Mouse (Mus musculus): ENCODE data around the gene Masp1. TPM values are rescaled to one million over a fixed set of nuclear protein-coding genes. Genes with fewer than 3 reads are reported as not detected.
A peak's percentile ranks its signal among the peaks of the same experiment; 100 is the strongest.

Gene Masp1
- polyA plus RNA-seq (2012; rRNA removed) (9.5 and 10.1 TPM in 2 replicates), polyA plus RNA-seq (2014; fragmentation: Nextera tagmentation; extraction: Ambion mirVana) (7.2 and 9.7 TPM in 2 replicates)

DNA sequence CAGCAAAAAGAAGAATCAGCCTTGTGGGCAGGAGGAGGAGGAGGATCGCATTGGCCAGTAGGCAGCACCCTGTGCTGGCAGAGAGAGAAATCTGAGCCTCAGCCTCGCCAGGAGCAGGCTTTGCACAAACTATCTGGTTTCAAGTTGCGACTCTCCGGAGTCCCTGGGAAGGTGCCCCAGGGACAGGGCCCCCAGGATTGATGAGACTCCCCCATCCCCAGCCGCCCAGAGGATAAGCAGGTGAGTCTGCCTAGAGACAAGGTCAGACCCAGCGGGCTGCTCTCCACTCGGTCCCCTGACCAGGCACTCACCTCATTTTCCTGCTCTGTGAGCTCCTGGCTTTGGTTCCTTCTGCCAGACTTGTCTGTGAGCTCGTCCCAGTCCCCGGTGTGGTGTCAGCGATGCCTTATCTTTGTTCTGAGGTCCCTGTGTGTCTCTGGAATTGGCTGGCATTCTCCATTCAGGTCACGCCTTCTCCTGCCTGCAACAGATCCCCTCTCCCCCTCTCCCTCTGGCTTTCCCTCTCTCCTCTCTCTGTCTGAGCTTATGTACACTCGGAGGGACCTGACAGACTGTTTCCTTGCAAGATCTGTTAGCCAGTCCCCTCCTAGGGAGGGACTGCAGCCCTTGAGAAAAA is at the start of gene Masp1, which contains the start of gene Rtp4:
TSS of gene Masp1 (minus strand) at position 581 of the 637 bp plus-strand sequence.
TSS of gene Rtp4 (plus strand) at position 57 of the 637 bp plus-strand sequence.
- H3K36me3 ChIP-seq (ENCODE audit: control insufficient read depth, insufficient read depth, low read length), result no peaks in the 10 kb centered on the region
- H3K4me2 ChIP-seq (replicated peaks; ENCODE audit: low read depth, low read length, severe bottlenecking), result peak within 1 kb of the TSS; percentile 54
- WGBS, result 1% methylated on average over 12 of the region's 12 CpGs
- H3K4me1 ChIP-seq (ENCODE audit: control insufficient read depth, insufficient read depth, low read length), result peaks cover 52% of the 10 kb centered on the region
- peak within 1 kb of the TSS; percentile 40; the same call in 1 of the 2 replicates for H3K27ac ChIP-seq (replicated peaks; ENCODE audit: low read depth, low read length)
- ATAC-seq (ENCODE audit: low FRiP score, low read depth) (peak; percentile 50), DNase-seq (ENCODE audit: low spot score) (no peak)
- H3K27me3 ChIP-seq (ENCODE audit: control insufficient read depth, insufficient read depth, low read length), result no peaks in the 10 kb centered on the region
- peak within 1 kb of the TSS; percentile 29 for H3K4me3 ChIP-seq (replicated peaks; ENCODE audit: low read length)
- no peaks in the 10 kb centered on the region for H3K9me3 ChIP-seq (ENCODE audit: control insufficient read depth, low read length)
- H3K9ac ChIP-seq (ENCODE audit: low read depth, low read length, severe bottlenecking), result peak within 1 kb of the TSS; percentile 44
- TF ChIP-seq POLR2A (IDR thresholded peaks at IDR 0.05; ENCODE audit: borderline replicate concordance, extremely low read depth, insufficient read depth, insufficient read length), result no peak

DNA sequence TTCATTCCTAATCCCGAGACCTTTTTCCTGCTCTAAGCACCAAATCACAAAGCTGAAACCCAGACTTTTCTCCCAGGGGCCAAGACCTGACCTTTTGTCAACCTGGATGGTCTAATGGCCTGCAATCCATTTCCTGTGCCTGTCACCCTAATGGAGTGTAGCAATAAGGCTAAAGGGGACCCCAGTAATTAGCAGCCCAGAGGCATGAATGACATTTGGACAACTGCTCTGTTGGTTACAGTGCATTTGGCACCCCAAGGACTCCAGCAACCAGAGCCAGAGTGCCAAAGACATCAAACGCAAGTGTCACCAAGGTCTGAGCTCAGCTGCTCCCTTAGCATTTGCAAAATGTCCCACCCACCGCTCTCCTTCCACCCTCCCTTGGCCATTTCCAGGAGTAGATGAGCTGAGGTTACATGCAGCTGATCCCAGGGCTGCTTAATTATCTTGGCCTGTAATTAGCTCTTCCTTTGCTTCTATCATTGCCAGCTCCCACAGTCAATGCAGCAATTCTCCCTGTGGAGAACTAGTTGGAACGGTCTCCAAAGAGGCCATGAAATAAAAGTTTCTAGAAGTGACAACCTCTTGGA is 47.8 kb upstream of the Masp1 start:
- no peak for ATAC-seq (ENCODE audit: low FRiP score, low read depth)
- Histone ChIP-seq H3K9me3 (ENCODE audit: control insufficient read depth, low read length) (no peaks in the 10 kb centered on the region), H3K36me3 (ENCODE audit: control insufficient read depth, insufficient read depth, low read length) (no peaks in the 10 kb centered on the region), H3K4me2 (replicated peaks; ENCODE audit: low read depth, low read length, severe bottlenecking) (no peak overlapping the region), H3K4me1 (ENCODE audit: control insufficient read depth, insufficient read depth, low read length) (no peaks in the 10 kb centered on the region), H3K27ac (replicated peaks; ENCODE audit: low read depth, low read length) (no peak overlapping the region), H3K4me3 (replicated peaks; ENCODE audit: low read length) (no peak overlapping the region), H3K27me3 (ENCODE audit: control insufficient read depth, insufficient read depth, low read length) (no peaks in the 10 kb centered on the region), H3K9ac (ENCODE audit: low read depth, low read length, severe bottlenecking) (no peak overlapping the region)
- 20% methylated on average over 4 of the region's 4 CpGs for WGBS
- no peak for DNase-seq (ENCODE audit: low spot score)
- no peak for TF ChIP-seq POLR2A (IDR thresholded peaks at IDR 0.05; ENCODE audit: borderline replicate concordance, extremely low read depth, insufficient read depth, insufficient read length)

DNA sequence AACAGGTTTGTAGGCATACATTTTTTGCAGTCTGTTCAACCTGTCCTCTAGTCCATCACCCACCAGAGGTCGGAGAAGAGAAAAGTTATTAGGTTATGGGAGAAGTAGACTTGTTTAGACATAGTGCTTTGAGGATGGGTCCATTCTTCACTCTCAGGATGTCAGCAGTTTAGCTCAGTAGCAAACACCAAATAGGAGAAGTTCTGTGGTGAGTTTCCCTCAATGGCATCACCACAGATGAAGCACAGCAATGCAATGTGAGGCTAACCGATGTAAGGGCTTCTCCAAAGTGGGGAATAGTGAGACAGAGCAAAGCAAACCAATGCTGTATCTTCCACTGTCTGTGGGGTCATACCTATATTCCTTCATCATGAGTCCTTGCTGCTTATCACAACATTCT is 37.1 kb upstream of the Masp1 start:
- Histone ChIP-seq H3K27me3 (ENCODE audit: control insufficient read depth, insufficient read depth, low read length) (no peaks in the 10 kb centered on the region), H3K4me1 (ENCODE audit: control insufficient read depth, insufficient read depth, low read length) (no peaks in the 10 kb centered on the region; the same call in 1 of the 2 replicates), H3K9me3 (ENCODE audit: control insufficient read depth, low read length) (no peaks in the 10 kb centered on the region), H3K27ac (replicated peaks; ENCODE audit: low read depth, low read length) (no peak overlapping the region), H3K36me3 (ENCODE audit: control insufficient read depth, insufficient read depth, low read length) (no peaks in the 10 kb centered on the region), H3K9ac (ENCODE audit: low read depth, low read length, severe bottlenecking) (no peak overlapping the region), H3K4me2 (replicated peaks; ENCODE audit: low read depth, low read length, severe bottlenecking) (no peak overlapping the region), H3K4me3 (replicated peaks; ENCODE audit: low read length) (no peak overlapping the region)
- 88% methylated on average over 2 of the region's 2 CpGs for WGBS
- TF ChIP-seq POLR2A (IDR thresholded peaks at IDR 0.05; ENCODE audit: borderline replicate concordance, extremely low read depth, insufficient read depth, insufficient read length), result no peak
- ATAC-seq (ENCODE audit: low FRiP score, low read depth), result no peak
- no peak for DNase-seq (ENCODE audit: low spot score)

- Histone ChIP-seq H3K27me3 (ENCODE audit: control insufficient read depth, insufficient read depth, low read length) (no peaks in the 10 kb centered on the region), H3K4me1 (ENCODE audit: control insufficient read depth, insufficient read depth, low read length) (no peaks in the 10 kb centered on the region; the same call in 1 of the 2 replicates), H3K9me3 (ENCODE audit: control insufficient read depth, low read length) (no peaks in the 10 kb centered on the region), H3K4me2 (replicated peaks; ENCODE audit: low read depth, low read length, severe bottlenecking) (no peak overlapping the region), H3K27ac (replicated peaks; ENCODE audit: low read depth, low read length) (no peak overlapping the region), H3K36me3 (ENCODE audit: control insufficient read depth, insufficient read depth, low read length) (no peaks in the 10 kb centered on the region), H3K4me3 (replicated peaks; ENCODE audit: low read length) (no peak overlapping the region), H3K9ac (ENCODE audit: low read depth, low read length, severe bottlenecking) (no peak overlapping the region)
- WGBS, result 92% methylated on average over 5 of the region's 5 CpGs
- ATAC-seq (ENCODE audit: low FRiP score, low read depth) (no peak), DNase-seq (ENCODE audit: low spot score) (no peak)
- TF ChIP-seq POLR2A (IDR thresholded peaks at IDR 0.05; ENCODE audit: borderline replicate concordance, extremely low read depth, insufficient read depth, insufficient read length), result no peak
Measured at GRCm38 (mm10) chr16:23557195-23557594, 36.6 kb upstream of the Masp1 start.

DNA sequence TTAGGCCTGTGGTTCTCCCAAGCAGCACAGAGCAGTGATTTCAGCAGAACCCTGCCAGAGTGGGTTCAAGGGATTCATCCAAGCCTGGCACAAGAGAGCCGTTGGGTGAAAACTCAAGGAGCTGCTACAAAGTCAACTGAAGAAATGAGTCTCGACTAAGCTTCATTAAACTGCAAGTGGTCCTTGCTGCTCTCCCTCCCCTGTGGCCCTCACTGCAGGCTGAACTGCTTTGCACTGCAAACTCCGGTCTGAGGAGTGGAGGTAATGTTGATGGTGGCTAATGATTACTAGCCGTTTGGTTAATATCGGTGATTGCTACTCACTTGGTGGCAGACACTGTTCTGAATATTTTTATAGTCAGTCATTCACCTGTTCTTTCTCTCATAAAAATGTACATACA is 34.1 kb upstream of the Masp1 start:
- no peak overlapping the region for H3K4me2 ChIP-seq (replicated peaks; ENCODE audit: low read depth, low read length, severe bottlenecking)
- H3K27me3 ChIP-seq (ENCODE audit: control insufficient read depth, insufficient read depth, low read length), result no peaks in the 10 kb centered on the region
- no peak overlapping the region for H3K27ac ChIP-seq (replicated peaks; ENCODE audit: low read depth, low read length)
- 66% methylated on average over 5 of the region's 5 CpGs for WGBS
- no peaks in the 10 kb centered on the region; the same call in 1 of the 2 replicates for H3K4me1 ChIP-seq (ENCODE audit: control insufficient read depth, insufficient read depth, low read length)
- no peaks in the 10 kb centered on the region for H3K9me3 ChIP-seq (ENCODE audit: control insufficient read depth, low read length)
- DNase-seq (ENCODE audit: low spot score) (no peak), ATAC-seq (ENCODE audit: low FRiP score, low read depth) (no peak)
- no peaks in the 10 kb centered on the region for H3K36me3 ChIP-seq (ENCODE audit: control insufficient read depth, insufficient read depth, low read length)
- no peak for TF ChIP-seq POLR2A (IDR thresholded peaks at IDR 0.05; ENCODE audit: borderline replicate concordance, extremely low read depth, insufficient read depth, insufficient read length)
- H3K4me3 ChIP-seq (replicated peaks; ENCODE audit: low read length), result no peak overlapping the region
- no peak overlapping the region for H3K9ac ChIP-seq (ENCODE audit: low read depth, low read length, severe bottlenecking)
